12 mouse cellular contexts compared by ENCODE assay signal in the genomic region with DNA sequence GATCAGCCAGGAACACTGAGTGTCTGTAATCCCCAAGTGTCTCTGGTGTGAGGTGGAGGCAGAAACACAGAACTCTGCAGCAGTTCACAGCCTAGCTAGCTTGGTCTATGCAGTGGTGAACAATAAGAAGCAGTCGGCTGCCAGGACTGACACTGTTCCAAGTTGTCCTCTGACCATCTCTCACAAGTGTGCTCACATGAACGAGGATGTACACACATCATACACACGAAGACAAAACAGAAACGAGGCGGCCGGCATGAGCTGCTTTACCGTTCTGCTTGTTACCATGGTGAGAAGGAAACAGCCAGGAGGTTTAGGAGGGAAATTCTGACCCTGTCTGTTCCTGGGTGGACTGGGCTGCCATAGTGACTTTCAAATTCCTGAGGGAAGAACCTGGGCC. TPM values are rescaled to one million over a fixed set of nuclear protein-coding genes. Genes with fewer than 3 reads are reported as not detected.
DNase-seq lines count a peak whose midpoint lies in the region; ATAC-seq and TF ChIP-seq lines count a peak whose summit lies in the region.
"Had no signal": no experiment of that assay in that cellular context is flagged by ENCODE, and none has a peak within 500 bp of the region (broad histone marks: within the 10 kb centered on the region; RNA-seq: fewer than 3 reads in every experiment).

No protein-coding gene starts in this region.

- no peak for TF ChIP-seq CTCF in midbrain, postnatal 0 days (IDR thresholded peaks at IDR 0.05)
- no peak for TF ChIP-seq CTCF in lung, postnatal 0 days (IDR thresholded peaks at IDR 0.05)

- TF ChIP-seq EP300 in lung, postnatal 0 days (IDR thresholded peaks at IDR 0.05), result no peak

- H3K4me2 ChIP-seq in forebrain, embryonic 14.5 days (ENCODE audit: low read length), result no peak overlapping the region
- no peak overlapping the region for H3K4me2 ChIP-seq in hindbrain, embryonic 16.5 days (ENCODE audit: low read length)
- H3K4me2 ChIP-seq in midbrain, postnatal 0 days (ENCODE audit: low read depth, low read length, poor library complexity, severe bottlenecking), result no peak overlapping the region
- no peak overlapping the region for H3K4me2 ChIP-seq in lung, postnatal 0 days (replicated peaks; ENCODE audit: low read depth, low read length)
- H3K4me2 ChIP-seq: limb, embryonic 15.5 days had no signal

- WGBS in forebrain, embryonic 14.5 days, result 15% methylated on average over 7 of the region's 7 CpGs
- 15% methylated on average over 7 of the region's 7 CpGs for WGBS in hindbrain, embryonic 16.5 days
- 9% methylated on average over 7 of the region's 7 CpGs for WGBS in midbrain, postnatal 0 days
- WGBS in lung, postnatal 0 days, result 53% methylated on average over 7 of the region's 7 CpGs

- peak overlapping the region; percentile 5; the same call in 1 of the 2 replicates for H3K9ac ChIP-seq in forebrain, embryonic 14.5 days (ENCODE audit: low read length)
- no peak overlapping the region for H3K9ac ChIP-seq in hindbrain, embryonic 16.5 days (ENCODE audit: low read depth, low read length)
- peak overlapping the region; percentile 19; the same call in 1 of the 2 replicates for H3K9ac ChIP-seq in midbrain, postnatal 0 days (replicated peaks; ENCODE audit: low read length, poor library complexity, severe bottlenecking)
- H3K9ac ChIP-seq in lung, postnatal 0 days (replicated peaks; ENCODE audit: low read depth), result no peak overlapping the region
- H3K9ac ChIP-seq: limb, embryonic 15.5 days had no signal

- no peak for DNase-seq in frontal cortex, adult 2 months (ENCODE audit: extremely low spot score in 1 of 2, low spot score in 1 of 2)
- peak; percentile 35 for DNase-seq in forebrain, embryonic 14.5 days (ENCODE audit: low spot score)
- DNase-seq in midbrain, postnatal 0 days (ENCODE audit: low spot score), result no peak
- no peak for DNase-seq in lung, postnatal 0 days (ENCODE audit: low spot score)
- no peak for DNase-seq in urinary bladder, adult 18-20 months (ENCODE audit: low spot score in 2 of 2)
- DNase-seq: lung, adult 18-20 months; right cerebral cortex, postnatal 4 days had no signal

- ATAC-seq in frontal cortex, adult (ENCODE audit: low TSS enrichment), result peak; percentile 11; the same call in 1 of the 2 replicates
- peak; percentile 6; the same call in 1 of the 2 replicates for ATAC-seq in forebrain, embryonic 14.5 days
- 0 out of 2 replicates have a peak, but pooled peaks have one; percentile 19 for ATAC-seq in hindbrain, embryonic 16.5 days
- ATAC-seq in midbrain, postnatal 0 days (ENCODE audit: low FRiP score), result 0 out of 2 replicates have a peak, but pooled peaks have one; percentile 10
- ATAC-seq in lung, postnatal 0 days, result no peak
- no peak for ATAC-seq in erythroblast, adult 5-6 weeks (replicated peaks; ENCODE audit: low FRiP score, poor library complexity, severe bottlenecking)

- H3K9me3 ChIP-seq in forebrain, embryonic 14.5 days (replicated peaks; ENCODE audit: control insufficient read depth, low read length), result no peaks in the 10 kb centered on the region
- no peaks in the 10 kb centered on the region for H3K9me3 ChIP-seq in hindbrain, embryonic 16.5 days (ENCODE audit: control insufficient read depth, low read length)
- H3K9me3 ChIP-seq in midbrain, postnatal 0 days (ENCODE audit: low read length), result no peaks in the 10 kb centered on the region
- no peaks in the 10 kb centered on the region for H3K9me3 ChIP-seq in lung, postnatal 0 days (ENCODE audit: low read length)
- H3K9me3 ChIP-seq: limb, embryonic 15.5 days had no signal

- peaks cover 25% of the 10 kb centered on the region for H3K4me1 ChIP-seq in forebrain, embryonic 14.5 days (ENCODE audit: control insufficient read depth, insufficient read depth, low read length)
- peaks cover 30% of the 10 kb centered on the region for H3K4me1 ChIP-seq in hindbrain, embryonic 16.5 days (ENCODE audit: control insufficient read depth, insufficient read depth, low read depth, low read length)
- H3K4me1 ChIP-seq in midbrain, postnatal 0 days (ENCODE audit: insufficient read depth, low read length), result peaks cover 5% of the 10 kb centered on the region; the same call in 1 of the 2 replicates
- no peaks in the 10 kb centered on the region for H3K4me1 ChIP-seq in lung, postnatal 0 days (ENCODE audit: insufficient read depth, low read depth, low read length)
- H3K4me1 ChIP-seq: limb, embryonic 15.5 days had no signal

- H3K4me3 ChIP-seq in forebrain, embryonic 14.5 days (ENCODE audit: low read depth, low read length), result no peak overlapping the region
- H3K4me3 ChIP-seq in hindbrain, embryonic 16.5 days (ENCODE audit: low read length), result no peak overlapping the region
- H3K4me3 ChIP-seq in midbrain, postnatal 0 days (ENCODE audit: low read depth, low read length), result no peak overlapping the region
- no peak overlapping the region for H3K4me3 ChIP-seq in lung, postnatal 0 days (ENCODE audit: low read depth, low read length)
- H3K4me3 ChIP-seq: limb, embryonic 15.5 days had no signal

- no peaks in the 10 kb centered on the region for H3K36me3 ChIP-seq in forebrain, embryonic 14.5 days (ENCODE audit: control insufficient read depth, insufficient read depth, low read length)
- no peaks in the 10 kb centered on the region for H3K36me3 ChIP-seq in hindbrain, embryonic 16.5 days (ENCODE audit: control insufficient read depth, insufficient read depth, low read length)
- H3K36me3 ChIP-seq in midbrain, postnatal 0 days (ENCODE audit: insufficient read depth, low read length), result peaks cover 8% of the 10 kb centered on the region; the same call in 1 of the 2 replicates
- H3K36me3 ChIP-seq in lung, postnatal 0 days (ENCODE audit: insufficient read depth, low read length), result no peaks in the 10 kb centered on the region
- H3K36me3 ChIP-seq: limb, embryonic 15.5 days had no signal

- H3K27me3 ChIP-seq in forebrain, embryonic 14.5 days (replicated peaks; ENCODE audit: control insufficient read depth, insufficient read depth, low read length), result no peaks in the 10 kb centered on the region
- H3K27me3 ChIP-seq in hindbrain, embryonic 16.5 days (replicated peaks; ENCODE audit: control insufficient read depth, insufficient read depth, low read length), result no peaks in the 10 kb centered on the region
- no peaks in the 10 kb centered on the region for H3K27me3 ChIP-seq in midbrain, postnatal 0 days (ENCODE audit: insufficient read depth, low read length)
- no peaks in the 10 kb centered on the region for H3K27me3 ChIP-seq in lung, postnatal 0 days (replicated peaks; ENCODE audit: insufficient read depth, low read length)

- H3K27ac ChIP-seq in forebrain, embryonic 14.5 days (ENCODE audit: low read depth, low read length), result peak overlapping the region; percentile 6; the same call in 1 of the 2 replicates
- H3K27ac ChIP-seq in hindbrain, embryonic 16.5 days (ENCODE audit: low read depth, low read length), result peak overlapping the region; percentile 35; the same call in 1 of the 2 replicates
- peak overlapping the region; percentile 27; the same call in 1 of the 2 replicates for H3K27ac ChIP-seq in midbrain, postnatal 0 days (ENCODE audit: low read depth, low read length)
- H3K27ac ChIP-seq in lung, postnatal 0 days (ENCODE audit: low read length), result no peak overlapping the region
- H3K27ac ChIP-seq: limb, embryonic 15.5 days; macrophage had no signal

RNA-seq across cellular contexts. Expression of gene 1110017D15Rik, which starts 9.4 kb away (rescaled TPM):
- polyA plus RNA-seq in frontal cortex, adult 2 months (2012; rRNA removed), result 10.1 and 10.6 TPM in 2 replicates
- 10.5 and 11.1 TPM in 2 replicates for polyA plus RNA-seq in forebrain, embryonic 14.5 days (2014; fragmentation: Nextera tagmentation; extraction: Ambion mirVana)
- polyA plus RNA-seq in hindbrain, embryonic 16.5 days (2015; fragmentation: Nextera tagmentation; extraction: Ambion mirVana), result 17.9 and 21.7 TPM in 2 replicates
- 10.9 and 11.8 TPM in 2 replicates for total RNA-seq in midbrain, postnatal 0 days (2014; rRNA removed)
- 18.1 and 20.7 TPM in 2 replicates for polyA plus RNA-seq in midbrain, postnatal 0 days (2015; fragmentation: Nextera tagmentation; extraction: Ambion mirVana)
- polyA plus RNA-seq in lung, postnatal 0 days (2015; fragmentation: Nextera tagmentation; extraction: Ambion mirVana), result 37.3 and 41.4 TPM in 2 replicates
- not detected in 2 replicates for total RNA-seq in erythroblast, adult 5-6 weeks (2015; ENCODE audit: low replicate concordance)
- total RNA-seq in erythroblast, adult 5-6 weeks (2017; ENCODE audit: low replicate concordance), result not detected in 2 replicates

RNA-seq across cellular contexts. Expression of gene AI464131, which starts 23.7 kb away (rescaled TPM):
- 22.6 and 23.6 TPM in 2 replicates for polyA plus RNA-seq in frontal cortex, adult 2 months (2012; rRNA removed)
- 2.4 and 2.6 TPM in 2 replicates for polyA plus RNA-seq in forebrain, embryonic 14.5 days (2014; fragmentation: Nextera tagmentation; extraction: Ambion mirVana)
- polyA plus RNA-seq in hindbrain, embryonic 16.5 days (2015; fragmentation: Nextera tagmentation; extraction: Ambion mirVana), result 18.4 and 19.5 TPM in 2 replicates
- 40.5 and 46.0 TPM in 2 replicates for total RNA-seq in midbrain, postnatal 0 days (2014; rRNA removed)
- polyA plus RNA-seq in midbrain, postnatal 0 days (2015; fragmentation: Nextera tagmentation; extraction: Ambion mirVana), result 15.7 and 18.1 TPM in 2 replicates
- polyA plus RNA-seq in lung, postnatal 0 days (2015; fragmentation: Nextera tagmentation; extraction: Ambion mirVana), result 5.0 and 5.5 TPM in 2 replicates
- not detected in 2 replicates for total RNA-seq in erythroblast, adult 5-6 weeks (2015; ENCODE audit: low replicate concordance)
- not detected in 2 replicates for total RNA-seq in erythroblast, adult 5-6 weeks (2017; ENCODE audit: low replicate concordance)

RNA-seq across cellular contexts. Expression of gene Fam219a, which starts 42.8 kb away (rescaled TPM):
- 161 and 180 TPM in 2 replicates for polyA plus RNA-seq in frontal cortex, adult 2 months (2012; rRNA removed)
- 10.4 and 11.3 TPM in 2 replicates for polyA plus RNA-seq in forebrain, embryonic 14.5 days (2014; fragmentation: Nextera tagmentation; extraction: Ambion mirVana)
- polyA plus RNA-seq in hindbrain, embryonic 16.5 days (2015; fragmentation: Nextera tagmentation; extraction: Ambion mirVana), result 14.2 and 14.8 TPM in 2 replicates
- total RNA-seq in midbrain, postnatal 0 days (2014; rRNA removed), result 125 and 130 TPM in 2 replicates
- 20.5 and 24.1 TPM in 2 replicates for polyA plus RNA-seq in midbrain, postnatal 0 days (2015; fragmentation: Nextera tagmentation; extraction: Ambion mirVana)
- 4.7 and 5.2 TPM in 2 replicates for polyA plus RNA-seq in lung, postnatal 0 days (2015; fragmentation: Nextera tagmentation; extraction: Ambion mirVana)
- 1.5 TPM in 2 replicates for total RNA-seq in erythroblast, adult 5-6 weeks (2015; ENCODE audit: low replicate concordance)
- total RNA-seq in erythroblast, adult 5-6 weeks (2017; ENCODE audit: low replicate concordance), result 0.26 and 1.3 TPM in 2 replicates

RNA-seq across cellular contexts. Expression of gene Dnaic1, which starts 43.0 kb away (rescaled TPM):
- 11.9 and 13.4 TPM in 2 replicates for polyA plus RNA-seq in frontal cortex, adult 2 months (2012; rRNA removed)
- polyA plus RNA-seq in forebrain, embryonic 14.5 days (2014; fragmentation: Nextera tagmentation; extraction: Ambion mirVana), result 1.4 and 1.6 TPM in 2 replicates
- polyA plus RNA-seq in hindbrain, embryonic 16.5 days (2015; fragmentation: Nextera tagmentation; extraction: Ambion mirVana), result 2.4 and 3.3 TPM in 2 replicates
- 1.7 and 6.1 TPM in 2 replicates for total RNA-seq in midbrain, postnatal 0 days (2014; rRNA removed)
- polyA plus RNA-seq in midbrain, postnatal 0 days (2015; fragmentation: Nextera tagmentation; extraction: Ambion mirVana), result 3.2 and 3.8 TPM in 2 replicates
- 8.9 and 9.0 TPM in 2 replicates for polyA plus RNA-seq in lung, postnatal 0 days (2015; fragmentation: Nextera tagmentation; extraction: Ambion mirVana)
- total RNA-seq in erythroblast, adult 5-6 weeks (2015; ENCODE audit: low replicate concordance), result not detected in 2 replicates
- total RNA-seq in erythroblast, adult 5-6 weeks (2017; ENCODE audit: low replicate concordance), result not detected in 2 replicates

Comparison
In these comparisons a context has a peak if more than half of its experiments do, and no peak if none do; other contexts are left out.
1. ATAC-seq: peak in frontal cortex, adult (single experiment), forebrain, embryonic 14.5 days (single experiment), hindbrain, embryonic 16.5 days (single experiment) and midbrain, postnatal 0 days (single experiment); none in lung, postnatal 0 days (single experiment) and erythroblast, adult 5-6 weeks (single experiment).
2. H3K9ac ChIP-seq: peak in forebrain, embryonic 14.5 days (single experiment) and midbrain, postnatal 0 days (single experiment); none in hindbrain, embryonic 16.5 days (single experiment) and lung, postnatal 0 days (single experiment).